Mouse (Mus musculus) adrenal gland, postnatal 10 days (tissue): ENCODE data around the gene Gm10837. TPM values are rescaled to one million over a fixed set of nuclear protein-coding genes. Genes with fewer than 3 reads are reported as not detected.
"Not testable (repeated sequence)": the region's sequence is repeated elsewhere in the genome, so short reads cannot be mapped to it uniquely, and the experiment has no call there.

Experiments used
- DNase-seq: peaks from one replicate; pipeline ENCODE4 v3.0.0; 2021; ENCODE audit warnings: mixed read lengths
- long read RNA-seq, 2 experiments: library from polyadenylated mRNA; stranded (forward); transcript quantifications; one replicate each; pipeline ENCODE4 v2.0.0; 2021
- total RNA-seq, 2 experiments: library from RNA; stranded (reverse); gene quantifications; 2 replicates each; pipeline ENCODE4 v1.2.3; 2021

The Gm10837 gene
- total RNA-seq, result not detected
- long read RNA-seq, experiment 1, result 0 reads
- long read RNA-seq, experiment 2, result 0 reads

- DNase-seq, result no peak
Observed at GRCm38 (mm10) chr14:122490441-122491328, at the start of gene Gm10837. TSS of gene Gm10837 (plus strand) at chr14:122490586.

- no peak for DNase-seq
Observed at GRCm38 (mm10) chr14:122449601-122450495, 40.5 kb upstream of the Gm10837 start.

GRCm38 (mm10) chr14:122450496-122451382 is 39.6 kb upstream of the Gm10837 start, which contains the start of gene Gm5089:
TSS of gene Gm5089 (minus strand) at chr14:122451115.
- DNase-seq, result peak; percentile 72

GRCm38 (mm10) chr14:122451551-122452145 is 38.7 kb upstream of the Gm10837 start:
- no peak for DNase-seq

- DNase-seq, result no peak
Observed at GRCm38 (mm10) chr14:122452701-122453387, 37.5 kb upstream of the Gm10837 start.

GRCm38 (mm10) chr14:122453388-122453995 is 36.9 kb upstream of the Gm10837 start:
- DNase-seq, result no peak

- DNase-seq, result no peak
Observed at GRCm38 (mm10) chr14:122453996-122454738, 36.2 kb upstream of the Gm10837 start.

GRCm38 (mm10) chr14:122454901-122455561 is 35.4 kb upstream of the Gm10837 start:
- DNase-seq, result no peak

GRCm38 (mm10) chr14:122455562-122455958 is 34.8 kb upstream of the Gm10837 start:
- no peak for DNase-seq

- DNase-seq, result not testable (repeated sequence)
Observed at GRCm38 (mm10) chr14:122459332-122459731, 31.1 kb upstream of the Gm10837 start.

- DNase-seq, result no peak
Observed at GRCm38 (mm10) chr14:122459776-122460175, 30.6 kb upstream of the Gm10837 start.

GRCm38 (mm10) chr14:122460226-122460625 is 30.2 kb upstream of the Gm10837 start:
- DNase-seq, result no peak

- DNase-seq, result no peak
Observed at GRCm38 (mm10) chr14:122461500-122461899, 28.9 kb upstream of the Gm10837 start.

GRCm38 (mm10) chr14:122461966-122462365 is 28.4 kb upstream of the Gm10837 start:
- DNase-seq, result no peak

GRCm38 (mm10) chr14:122462689-122463079 is 27.7 kb upstream of the Gm10837 start:
- DNase-seq, result no peak

- DNase-seq, result no peak
Observed at GRCm38 (mm10) chr14:122463080-122463691, 27.2 kb upstream of the Gm10837 start.

- DNase-seq, result not testable (repeated sequence)
Observed at GRCm38 (mm10) chr14:122463734-122464341, 26.5 kb upstream of the Gm10837 start.

- DNase-seq, result no peak
Observed at GRCm38 (mm10) chr14:122464351-122464762, 26.0 kb upstream of the Gm10837 start.
